Mouse (Mus musculus) limb, embryonic 10.5 days (tissue): ENCODE results near the gene Nyap1. TPM values are rescaled to one million over a fixed set of nuclear protein-coding genes. Genes with fewer than 3 reads are reported as not detected.
A peak's percentile ranks its signal among the peaks of the same experiment; 100 is the strongest.
"Not testable (repeated sequence)": the region's sequence is repeated elsewhere in the genome, so short reads cannot be mapped to it uniquely, and the experiment has no call there.

Experiments used
- DNase-seq: peaks from one replicate; pipeline ENCODE4 v3.0.0-alpha.2; 2017; ENCODE audit warnings: low spot score
- H3K27ac ChIP-seq: fragments of 300-500 bp; sonication (generic); 2 replicates; pipeline ENCODE4 v1.5.1; 2016; ENCODE audit warnings: mild to moderate bottlenecking
- H3K27me3 ChIP-seq: fragments of 300-500 bp; sonication (generic); 2 replicates; pipeline ENCODE4 v1.6.1; 2016; ENCODE audit warnings: low read depth, mild to moderate bottlenecking; ENCODE audit not compliant: poor library complexity, severe bottlenecking
- H3K36me3 ChIP-seq: fragments of 300-500 bp; sonication (generic); 2 replicates; pipeline ENCODE4 v1.6.1; 2016; ENCODE audit warnings: mild to moderate bottlenecking, moderate library complexity
- H3K4me1 ChIP-seq: fragments of 300-500 bp; sonication (generic); 2 replicates; pipeline ENCODE4 v1.6.1; 2016
- H3K4me3 ChIP-seq: fragments of 300-500 bp; sonication (generic); 2 replicates; pipeline ENCODE4 v1.5.1; 2016; ENCODE audit warnings: mild to moderate bottlenecking, moderate library complexity
- H3K9me3 ChIP-seq: fragments of 300-500 bp; sonication (generic); replicated peaks from 2 replicates; pipeline ENCODE4 v1.6.1; 2016; ENCODE audit warnings: mild to moderate bottlenecking
- WGBS: fragments of 180-500 bp; shearing (Covaris S2); methylation state at CpG from one replicate; pipeline ENCODE4 v1.1.7; 2016; 5-methylcytosine and 5-hydroxymethylcytosine counted together
- polyA plus RNA-seq: library from polyadenylated mRNA; unstranded; fragments of >200 nt; fragmentation: Nextera tagmentation; extraction: Ambion mirVana; gene quantifications from 2 replicates; pipeline ENCODE4 v1.2.1, GENCODE M21; 2016

The Nyap1 gene
- polyA plus RNA-seq, 1 experiment from 2014 or later = 2.5 TPM

DNA sequence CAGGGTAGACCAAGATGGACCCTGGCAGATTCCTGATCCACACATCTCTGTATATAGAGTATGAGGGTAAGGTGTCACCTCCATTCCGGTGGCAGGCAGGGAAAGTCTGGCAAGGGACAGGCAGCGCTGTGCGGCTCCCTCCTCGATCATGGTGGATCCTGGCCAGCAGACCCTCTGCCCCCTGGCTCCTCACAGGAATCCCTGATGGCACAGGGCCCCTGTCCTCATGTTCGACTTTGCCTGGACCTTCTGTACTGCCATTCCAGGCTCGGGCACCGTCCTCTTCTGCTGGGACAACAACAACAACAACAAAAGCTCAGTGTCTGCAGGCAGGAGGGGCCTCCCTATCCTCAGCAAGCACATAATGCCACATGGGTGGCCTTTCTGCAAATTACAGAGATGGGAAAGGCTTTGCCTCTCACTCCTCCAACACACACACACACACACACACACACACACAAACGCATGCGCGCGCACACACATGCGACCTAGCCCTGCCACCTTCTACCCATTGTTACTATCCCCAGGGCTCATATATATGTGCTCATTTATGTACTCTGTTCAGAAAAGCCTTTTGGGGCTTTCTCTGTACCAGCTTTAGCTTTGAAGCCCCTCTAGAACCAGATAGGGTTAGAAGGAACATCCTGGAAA lies 7.6 kb downstream of the Nyap1 start:
- 87% methylated on average over 12 of the region's 12 CpGs for WGBS
- H3K4me3 ChIP-seq = peak overlapping the region; percentile 2; the same call in 1 of the 2 replicates

GRCm38 (mm10) chr5:137726767-137727166 lies 14.6 kb downstream of the Nyap1 start:
- WGBS = 68% methylated on average over 6 of the region's 6 CpGs
- no peaks in the 10 kb centered on the region for H3K9me3 ChIP-seq

More for the DNA sequence above, 7.6 kb downstream of the Nyap1 start:
- peaks cover 54% of the 10 kb centered on the region for H3K36me3 ChIP-seq
- H3K4me1 ChIP-seq = peaks cover 39% of the 10 kb centered on the region
- peak overlapping the region; percentile 78; the same call in 1 of the 2 replicates for H3K27ac ChIP-seq
- peaks cover 3% of the 10 kb centered on the region; the same call in 1 of the 2 replicates for H3K27me3 ChIP-seq
- DNase-seq = no peak
- H3K9me3 ChIP-seq = no peaks in the 10 kb centered on the region

GRCm38 (mm10) chr5:137723840-137724239 lies 17.6 kb downstream of the Nyap1 start:
- Histone ChIP-seq H3K36me3 (no peaks in the 10 kb centered on the region), H3K27ac (no peak overlapping the region), H3K4me3 (no peak overlapping the region), H3K4me1 (peaks cover 6% of the 10 kb centered on the region), H3K9me3 (no peaks in the 10 kb centered on the region), H3K27me3 (peaks cover 5% of the 10 kb centered on the region; the same call in 1 of the 2 replicates)
- WGBS = 94% methylated on average over 5 of the region's 5 CpGs
- no peak for DNase-seq

More at GRCm38 (mm10) chr5:137726767-137727166, 14.6 kb downstream of the Nyap1 start:
- Histone ChIP-seq H3K4me3 (no peak overlapping the region), H3K27ac (no peak overlapping the region), H3K4me1 (peaks cover 5% of the 10 kb centered on the region), H3K36me3 (peaks cover 2% of the 10 kb centered on the region; the same call in 1 of the 2 replicates), H3K27me3 (peaks cover 3% of the 10 kb centered on the region)
- DNase-seq = no peak

DNA sequence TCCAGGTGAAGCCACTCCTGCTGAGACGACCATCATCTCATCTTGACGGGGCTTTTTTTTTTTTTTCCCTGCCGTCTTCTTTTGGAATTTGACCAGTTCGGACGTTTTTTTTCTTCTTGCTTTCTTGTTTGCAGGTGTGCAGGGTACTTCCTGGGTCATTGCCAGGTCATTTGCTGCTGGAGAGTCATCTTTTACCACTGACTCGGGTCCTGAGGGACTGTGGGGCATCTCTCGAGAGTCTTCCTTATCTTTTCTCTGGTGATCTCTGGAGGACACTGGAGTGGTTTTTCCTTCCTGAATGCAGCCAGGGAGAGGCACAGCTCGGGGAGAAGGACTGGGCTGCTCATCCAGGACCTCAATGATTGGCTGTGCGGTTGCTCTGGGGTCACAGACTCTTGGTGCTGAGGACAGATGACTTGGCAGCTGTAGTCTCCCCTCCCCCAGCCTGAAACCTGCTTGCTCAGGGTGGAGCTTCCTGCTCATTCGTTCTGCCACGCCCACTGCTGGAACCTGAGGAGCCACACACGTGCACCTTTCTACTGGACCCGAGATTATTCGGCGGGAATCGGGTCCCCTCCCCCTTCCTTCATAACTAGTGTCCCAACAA lies 20.7 kb downstream of the Nyap1 start:
- not testable (repeated sequence) for H3K36me3 ChIP-seq, H3K27me3 ChIP-seq, H3K27ac ChIP-seq, H3K9me3 ChIP-seq, DNase-seq, H3K4me1 ChIP-seq
- 21% methylated on average over 10 of the region's 16 CpGs for WGBS
- peak overlapping the region; percentile 26; the same call in 1 of the 2 replicates for H3K4me3 ChIP-seq

DNA sequence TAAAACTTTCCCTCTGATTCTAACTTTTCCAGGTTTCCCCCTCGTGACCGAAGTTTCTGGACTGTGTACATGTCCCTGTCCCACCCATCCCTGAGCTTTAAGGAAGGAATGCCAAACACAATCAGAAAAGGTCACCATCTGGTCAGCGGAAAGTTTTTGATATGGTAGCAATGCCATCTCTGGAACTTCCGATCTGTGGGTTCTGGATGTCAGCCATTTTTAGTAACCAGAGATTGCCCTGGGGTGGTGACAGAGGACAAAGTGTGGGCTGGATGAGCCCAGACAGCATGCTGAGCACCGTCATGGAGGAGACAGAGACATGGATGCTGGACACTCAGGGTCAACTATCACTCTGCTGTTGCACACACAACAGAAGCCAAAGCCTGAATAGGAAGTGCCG lies 22.3 kb downstream of the Nyap1 start:
- no peak overlapping the region for H3K27ac ChIP-seq
- H3K4me1 ChIP-seq = peaks cover 6% of the 10 kb centered on the region
- WGBS = 90% methylated on average over 6 of the region's 6 CpGs
- no peaks in the 10 kb centered on the region for H3K9me3 ChIP-seq
- no peaks in the 10 kb centered on the region for H3K36me3 ChIP-seq
- DNase-seq = no peak
- H3K27me3 ChIP-seq = peaks cover 5% of the 10 kb centered on the region; the same call in 1 of the 2 replicates
- no peak overlapping the region for H3K4me3 ChIP-seq

DNA sequence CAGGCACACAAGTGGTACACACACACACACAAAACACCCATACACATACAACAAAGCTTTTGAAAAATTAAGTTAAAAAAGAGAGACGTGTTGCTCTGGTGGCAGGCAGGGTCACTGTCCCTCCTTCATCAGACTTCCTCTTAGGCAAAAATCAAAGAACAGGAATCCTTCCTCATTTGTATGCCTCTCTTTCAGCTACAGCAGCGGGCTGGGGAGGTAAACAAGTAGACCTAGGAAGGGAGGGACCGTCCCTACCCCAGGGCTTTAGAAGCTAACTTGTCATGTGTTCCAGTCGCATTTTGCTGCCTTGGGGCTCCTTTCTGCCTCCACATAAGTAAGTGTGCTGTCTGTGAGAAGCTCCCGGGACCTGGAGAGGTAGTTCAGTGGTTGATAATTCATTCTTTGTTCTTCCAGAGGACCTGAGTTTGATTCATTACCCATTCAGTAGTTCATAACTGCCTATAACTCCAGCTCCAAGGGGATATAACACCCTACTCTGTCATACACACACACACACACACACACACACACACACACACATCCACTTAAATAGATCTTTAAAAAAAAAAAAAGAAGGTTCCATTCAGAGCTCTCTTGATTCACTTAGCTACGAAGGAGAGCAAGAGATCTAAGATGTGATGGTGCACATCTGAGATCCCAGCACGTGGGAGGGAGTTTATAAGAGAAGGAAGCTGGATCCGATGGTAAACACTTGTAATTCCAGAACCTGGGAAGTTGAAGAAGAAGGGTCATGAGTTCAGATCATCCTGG lies 23.2 kb downstream of the Nyap1 start:
- peaks cover 5% of the 10 kb centered on the region; the same call in 1 of the 2 replicates for H3K27me3 ChIP-seq
- WGBS = 66% methylated on average over 8 of the region's 8 CpGs

GRCm38 (mm10) chr5:137715685-137716084 lies 25.7 kb downstream of the Nyap1 start:
- Histone ChIP-seq H3K4me1 (peaks cover 5% of the 10 kb centered on the region), H3K4me3 (no peak overlapping the region), H3K36me3 (no peaks in the 10 kb centered on the region), H3K9me3 (no peaks in the 10 kb centered on the region), H3K27ac (no peak overlapping the region), H3K27me3 (no peaks in the 10 kb centered on the region)
- no peak for DNase-seq
- 82% methylated on average over 8 of the region's 8 CpGs for WGBS

More for the DNA sequence above, 23.2 kb downstream of the Nyap1 start:
- no peak overlapping the region for H3K27ac ChIP-seq
- H3K9me3 ChIP-seq = no peaks in the 10 kb centered on the region
- no peak for DNase-seq
- H3K4me1 ChIP-seq = peaks cover 6% of the 10 kb centered on the region
- H3K36me3 ChIP-seq = no peaks in the 10 kb centered on the region
- H3K4me3 ChIP-seq = no peak overlapping the region

DNA sequence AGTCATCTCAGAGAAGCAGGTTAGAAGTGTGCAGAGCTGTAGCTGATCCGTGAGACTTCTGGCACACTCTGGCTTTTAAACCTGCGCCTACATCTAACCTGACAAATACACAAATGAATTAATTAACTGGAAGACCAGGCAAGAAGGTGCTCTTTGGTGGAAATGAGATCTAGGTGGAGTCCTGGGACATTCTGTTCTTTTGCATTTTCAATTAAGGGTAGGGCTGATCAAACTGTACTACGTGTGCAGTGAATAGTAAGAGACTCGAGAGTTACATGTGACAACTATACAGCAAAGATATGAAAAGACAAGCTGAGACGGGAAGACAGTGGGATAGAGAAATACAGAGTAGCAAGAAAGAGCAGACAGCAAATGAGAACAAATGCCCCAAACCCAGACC lies 28.0 kb downstream of the Nyap1 start:
- H3K27ac ChIP-seq = no peak overlapping the region
- H3K4me3 ChIP-seq = no peak overlapping the region
- H3K36me3 ChIP-seq = no peaks in the 10 kb centered on the region
- H3K4me1 ChIP-seq = no peaks in the 10 kb centered on the region
- 87% methylated on average over 5 of the region's 5 CpGs for WGBS
- H3K9me3 ChIP-seq = no peaks in the 10 kb centered on the region
- no peaks in the 10 kb centered on the region for H3K27me3 ChIP-seq
- no peak for DNase-seq

DNA sequence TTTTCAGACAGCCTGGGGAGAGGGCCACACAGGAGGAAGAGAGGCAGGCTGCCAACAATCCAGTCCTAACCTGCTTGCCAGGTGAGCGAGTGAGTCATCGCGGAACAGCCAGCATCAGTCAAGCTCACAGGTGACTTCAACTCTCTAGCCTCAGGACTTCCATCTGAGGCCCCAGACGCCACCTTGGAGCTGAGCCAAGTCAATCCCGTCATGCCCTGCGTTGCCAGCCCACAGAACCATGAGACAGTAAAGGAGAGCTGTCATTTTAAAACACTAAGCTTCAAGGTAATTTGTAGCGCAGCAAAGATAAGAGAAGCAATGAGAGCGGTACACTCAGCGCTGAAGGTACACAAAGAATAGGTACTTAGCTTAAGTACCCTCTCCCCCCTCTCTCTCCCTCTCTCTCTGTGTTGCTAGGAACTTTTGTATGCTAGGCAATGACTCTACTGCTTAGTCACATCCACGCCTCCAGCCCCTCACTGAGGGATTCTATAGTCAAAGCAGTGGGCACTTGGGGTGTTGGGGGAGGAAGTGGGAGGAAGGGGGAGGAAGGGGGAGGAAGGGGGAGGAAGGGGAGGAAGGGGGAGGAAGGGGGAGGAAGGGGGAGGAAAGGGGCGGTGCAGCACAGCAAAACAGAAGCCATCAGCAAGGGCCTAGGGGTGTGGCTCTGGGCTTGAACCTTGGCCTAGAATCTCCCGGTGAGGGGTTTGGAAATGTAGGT lies 34.3 kb downstream of the Nyap1 start:
- H3K27me3 ChIP-seq = no peaks in the 10 kb centered on the region
- H3K9me3 ChIP-seq = no peaks in the 10 kb centered on the region
- no peak overlapping the region for H3K27ac ChIP-seq
- no peaks in the 10 kb centered on the region for H3K4me1 ChIP-seq
- H3K4me3 ChIP-seq = no peak overlapping the region
- WGBS = 82% methylated on average over 12 of the region's 12 CpGs
- H3K36me3 ChIP-seq = no peaks in the 10 kb centered on the region
- no peak for DNase-seq

DNA sequence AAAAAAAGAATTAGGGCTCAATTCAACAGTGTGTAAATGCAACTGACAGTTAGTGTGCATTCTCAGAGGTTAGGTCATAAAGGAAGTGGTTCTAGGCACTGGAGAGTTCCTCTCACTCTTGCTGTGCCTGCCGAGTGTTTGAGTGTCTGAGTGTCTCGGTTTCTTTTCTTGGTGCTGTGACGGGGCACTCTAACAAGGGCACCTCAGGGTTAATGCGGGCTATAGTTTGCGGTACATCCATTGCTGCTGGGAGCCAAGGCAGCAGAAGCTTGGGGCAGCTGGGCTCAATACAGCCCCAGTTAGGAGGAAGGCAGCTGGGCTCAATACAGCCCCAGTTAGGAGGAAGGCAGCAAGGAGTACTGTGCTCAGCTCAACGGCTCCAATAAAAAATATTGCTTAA lies 36.2 kb downstream of the Nyap1 start:
- DNase-seq = no peak
- H3K27ac ChIP-seq = no peak overlapping the region
- WGBS = 62% methylated on average over 6 of the region's 6 CpGs

DNA sequence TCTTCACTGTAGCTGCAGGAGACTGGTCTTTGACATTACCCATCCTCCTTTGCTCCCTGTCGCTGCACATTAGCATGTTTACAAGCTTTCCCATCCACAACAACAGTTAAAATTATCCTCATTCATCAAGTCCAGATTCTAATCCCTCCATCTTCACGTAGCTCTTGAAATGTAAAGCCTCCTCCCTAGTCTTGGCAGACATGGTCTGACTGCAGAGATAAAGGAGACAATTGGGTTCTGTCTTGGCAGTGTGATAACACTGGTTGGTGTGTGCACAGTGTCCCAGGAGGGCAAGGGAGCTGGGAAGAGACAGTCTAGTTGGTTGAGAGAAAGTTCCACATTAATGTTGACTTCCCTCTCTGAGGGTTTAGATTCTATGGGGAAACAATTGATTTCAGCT lies 41.6 kb downstream of the Nyap1 start:
- H3K4me3 ChIP-seq = no peak overlapping the region
- H3K4me1 ChIP-seq = no peaks in the 10 kb centered on the region
- no peaks in the 10 kb centered on the region for H3K36me3 ChIP-seq
- 70% methylated on average over 2 of the region's 2 CpGs for WGBS
- no peaks in the 10 kb centered on the region for H3K27me3 ChIP-seq
- no peak for DNase-seq
- H3K9me3 ChIP-seq = no peaks in the 10 kb centered on the region
- H3K27ac ChIP-seq = no peak overlapping the region

More for the DNA sequence above, 36.2 kb downstream of the Nyap1 start:
- Histone ChIP-seq H3K36me3 (no peaks in the 10 kb centered on the region), H3K27me3 (no peaks in the 10 kb centered on the region), H3K4me1 (no peaks in the 10 kb centered on the region), H3K9me3 (no peaks in the 10 kb centered on the region), H3K4me3 (no peak overlapping the region)

- Histone ChIP-seq H3K4me1 (no peaks in the 10 kb centered on the region), H3K4me3 (no peak overlapping the region), H3K36me3 (no peaks in the 10 kb centered on the region), H3K27ac (no peak overlapping the region), H3K27me3 (no peaks in the 10 kb centered on the region), H3K9me3 (no peaks in the 10 kb centered on the region)
- no peak for DNase-seq
- 71% methylated on average over 3 of the region's 3 CpGs for WGBS
Measured at GRCm38 (mm10) chr5:137699080-137699479, 42.3 kb downstream of the Nyap1 start.
